Mouse (Mus musculus): ENCODE measurements around the gene Ndufaf7. TPM values are rescaled to one million over a fixed set of nuclear protein-coding genes. Genes with fewer than 3 reads are reported as not detected.

Ndufaf7 gene
- polyA plus RNA-seq, 1 experiment from 2014 or later = 56.1 TPM

GRCm38 (mm10) chr17:78964387-78964786, 27.5 kb downstream of the Ndufaf7 start:
- Histone ChIP-seq H3K4me3 (replicated peaks) (no peak overlapping the region), H3K36me3 (peaks cover 56% of the 10 kb centered on the region), H3K4me1 (no peaks in the 10 kb centered on the region), H3K9me3 (replicated peaks) (no peaks in the 10 kb centered on the region), H3K27ac (replicated peaks) (no peak overlapping the region), H3K9ac (no peak overlapping the region), H3K4me2 (replicated peaks) (no peak overlapping the region), H3K27me3 (no peaks in the 10 kb centered on the region)
- ATAC-seq (ENCODE audit: insufficient number of reproducible peaks, low FRiP score, low TSS enrichment, low read depth) = no peak
- 84% methylated on average over 1 of the region's 1 CpGs for WGBS

GRCm38 (mm10) chr17:78966092-78966883, 29.4 kb downstream of the Ndufaf7 start:
- peaks cover 48% of the 10 kb centered on the region for H3K36me3 ChIP-seq

GRCm38 (mm10) chr17:78968500-78968899, 31.6 kb downstream of the Ndufaf7 start:
- no peaks in the 10 kb centered on the region for H3K9me3 ChIP-seq (replicated peaks)
- H3K4me1 ChIP-seq = no peaks in the 10 kb centered on the region
- ATAC-seq (ENCODE audit: insufficient number of reproducible peaks, low FRiP score, low TSS enrichment, low read depth) = no peak
- H3K4me3 ChIP-seq (replicated peaks) = no peak overlapping the region
- H3K27ac ChIP-seq (replicated peaks) = no peak overlapping the region
- no peak overlapping the region for H3K9ac ChIP-seq
- H3K27me3 ChIP-seq = no peaks in the 10 kb centered on the region
- H3K36me3 ChIP-seq = peaks cover 47% of the 10 kb centered on the region
- H3K4me2 ChIP-seq (replicated peaks) = no peak overlapping the region
- 90% methylated on average over 3 of the region's 3 CpGs for WGBS

More at GRCm38 (mm10) chr17:78966092-78966883, 29.4 kb downstream of the Ndufaf7 start:
- 87% methylated on average over 11 of the region's 11 CpGs for WGBS
- no peak for ATAC-seq (ENCODE audit: insufficient number of reproducible peaks, low FRiP score, low TSS enrichment, low read depth)
- H3K4me3 ChIP-seq (replicated peaks) = no peak overlapping the region
- no peaks in the 10 kb centered on the region for H3K9me3 ChIP-seq (replicated peaks)
- H3K27me3 ChIP-seq = no peaks in the 10 kb centered on the region
- H3K27ac ChIP-seq (replicated peaks) = no peak overlapping the region
- H3K9ac ChIP-seq = no peak overlapping the region
- no peaks in the 10 kb centered on the region for H3K4me1 ChIP-seq
- no peak overlapping the region for H3K4me2 ChIP-seq (replicated peaks)

GRCm38 (mm10) chr17:78983166-78983565, 46.2 kb downstream of the Ndufaf7 start:
- Histone ChIP-seq H3K4me3 (replicated peaks) (no peak overlapping the region), H3K27ac (replicated peaks) (no peak overlapping the region), H3K27me3 (no peaks in the 10 kb centered on the region), H3K4me2 (replicated peaks) (no peak overlapping the region), H3K36me3 (peaks cover 32% of the 10 kb centered on the region; the same call in 1 of the 2 replicates), H3K9me3 (replicated peaks) (no peaks in the 10 kb centered on the region), H3K9ac (no peak overlapping the region), H3K4me1 (no peaks in the 10 kb centered on the region)
- 88% methylated on average over 8 of the region's 8 CpGs for WGBS
- ATAC-seq (ENCODE audit: insufficient number of reproducible peaks, low FRiP score, low TSS enrichment, low read depth) = no peak

GRCm38 (mm10) chr17:78983736-78984135, 46.8 kb downstream of the Ndufaf7 start:
- Histone ChIP-seq H3K36me3 (peaks cover 32% of the 10 kb centered on the region; the same call in 1 of the 2 replicates), H3K9me3 (replicated peaks) (no peaks in the 10 kb centered on the region), H3K27me3 (no peaks in the 10 kb centered on the region), H3K4me3 (replicated peaks) (no peak overlapping the region), H3K4me2 (replicated peaks) (no peak overlapping the region), H3K4me1 (no peaks in the 10 kb centered on the region), H3K9ac (no peak overlapping the region), H3K27ac (replicated peaks) (no peak overlapping the region)
- 90% methylated on average over 3 of the region's 3 CpGs for WGBS
- ATAC-seq (ENCODE audit: insufficient number of reproducible peaks, low FRiP score, low TSS enrichment, low read depth) = no peak

GRCm38 (mm10) chr17:78989015-78989414, 52.1 kb downstream of the Ndufaf7 start:
- no peak for ATAC-seq (ENCODE audit: insufficient number of reproducible peaks, low FRiP score, low TSS enrichment, low read depth)
- H3K4me3 ChIP-seq (replicated peaks) = no peak overlapping the region
- H3K9me3 ChIP-seq (replicated peaks) = no peaks in the 10 kb centered on the region
- H3K36me3 ChIP-seq = 0 out of 2 replicates have a peak, but pooled peaks cover 6% of the 10 kb centered on the region
- no peaks in the 10 kb centered on the region for H3K4me1 ChIP-seq
- 70% methylated on average over 8 of the region's 8 CpGs for WGBS
- H3K27me3 ChIP-seq = no peaks in the 10 kb centered on the region
- H3K9ac ChIP-seq = no peak overlapping the region
- H3K27ac ChIP-seq (replicated peaks) = no peak overlapping the region
- H3K4me2 ChIP-seq (replicated peaks) = no peak overlapping the region

GRCm38 (mm10) chr17:78991549-78991948, 54.6 kb downstream of the Ndufaf7 start:
- H3K27ac ChIP-seq (replicated peaks) = no peak overlapping the region
- H3K4me2 ChIP-seq (replicated peaks) = no peak overlapping the region
- H3K27me3 ChIP-seq = no peaks in the 10 kb centered on the region
- no peaks in the 10 kb centered on the region for H3K9me3 ChIP-seq (replicated peaks)
- no peak overlapping the region for H3K9ac ChIP-seq
- WGBS = 95% methylated on average over 2 of the region's 2 CpGs
- no peaks in the 10 kb centered on the region for H3K36me3 ChIP-seq
- no peaks in the 10 kb centered on the region for H3K4me1 ChIP-seq
- H3K4me3 ChIP-seq (replicated peaks) = no peak overlapping the region
- no peak for ATAC-seq (ENCODE audit: insufficient number of reproducible peaks, low FRiP score, low TSS enrichment, low read depth)

- H3K4me2 ChIP-seq (replicated peaks) = no peak overlapping the region
- no peaks in the 10 kb centered on the region for H3K9me3 ChIP-seq (replicated peaks)
These were observed 55.5 kb downstream of the Ndufaf7 start for GRCm38 (mm10) chr17:78992303-78993027.

GRCm38 (mm10) chr17:78993670-78994069, 56.7 kb downstream of the Ndufaf7 start:
- 60% methylated on average over 2 of the region's 2 CpGs for WGBS
- Histone ChIP-seq H3K4me1 (no peaks in the 10 kb centered on the region), H3K4me2 (replicated peaks) (no peak overlapping the region), H3K27me3 (no peaks in the 10 kb centered on the region), H3K36me3 (no peaks in the 10 kb centered on the region), H3K9ac (no peak overlapping the region), H3K27ac (replicated peaks) (no peak overlapping the region), H3K9me3 (replicated peaks) (no peaks in the 10 kb centered on the region), H3K4me3 (replicated peaks) (no peak overlapping the region)
- no peak for ATAC-seq (ENCODE audit: insufficient number of reproducible peaks, low FRiP score, low TSS enrichment, low read depth)

More at GRCm38 (mm10) chr17:78992303-78993027, 55.5 kb downstream of the Ndufaf7 start:
- Histone ChIP-seq H3K27me3 (no peaks in the 10 kb centered on the region), H3K27ac (replicated peaks) (no peak overlapping the region), H3K4me3 (replicated peaks) (no peak overlapping the region), H3K36me3 (no peaks in the 10 kb centered on the region), H3K4me1 (no peaks in the 10 kb centered on the region), H3K9ac (no peak overlapping the region)
- WGBS = 61% methylated on average over 9 of the region's 9 CpGs
- no peak for ATAC-seq (ENCODE audit: insufficient number of reproducible peaks, low FRiP score, low TSS enrichment, low read depth)

- H3K27ac ChIP-seq (replicated peaks) = no peak overlapping the region
- no peak for ATAC-seq (ENCODE audit: insufficient number of reproducible peaks, low FRiP score, low TSS enrichment, low read depth)
- 73% methylated on average over 8 of the region's 8 CpGs for WGBS
- no peaks in the 10 kb centered on the region for H3K36me3 ChIP-seq
- H3K4me1 ChIP-seq = no peaks in the 10 kb centered on the region
- H3K4me3 ChIP-seq (replicated peaks) = no peak overlapping the region
- no peaks in the 10 kb centered on the region for H3K27me3 ChIP-seq
- no peaks in the 10 kb centered on the region for H3K9me3 ChIP-seq (replicated peaks)
- H3K9ac ChIP-seq = no peak overlapping the region
- H3K4me2 ChIP-seq (replicated peaks) = no peak overlapping the region
These were observed 57.4 kb downstream of the Ndufaf7 start for GRCm38 (mm10) chr17:78994382-78994781.

GRCm38 (mm10) chr17:78994931-78995820, 58.2 kb downstream of the Ndufaf7 start:
- H3K9me3 ChIP-seq (replicated peaks) = no peaks in the 10 kb centered on the region

More at GRCm38 (mm10) chr17:78994931-78995820, 58.2 kb downstream of the Ndufaf7 start:
- Histone ChIP-seq H3K4me1 (no peaks in the 10 kb centered on the region), H3K36me3 (no peaks in the 10 kb centered on the region), H3K4me2 (replicated peaks) (no peak overlapping the region), H3K9ac (no peak overlapping the region), H3K27ac (replicated peaks) (no peak overlapping the region), H3K4me3 (replicated peaks) (no peak overlapping the region), H3K27me3 (no peaks in the 10 kb centered on the region)
- WGBS = 68% methylated on average over 9 of the region's 9 CpGs
- no peak for ATAC-seq (ENCODE audit: insufficient number of reproducible peaks, low FRiP score, low TSS enrichment, low read depth)

All from embryonic facial prominence, embryonic 15.5 days (tissue).